Mouse (Mus musculus) thymus, adult 18-20 months (tissue): Measurements from ENCODE around the gene Borcs8.

Experiments
- DNase-seq, 2 experiments: peaks; one replicate each; pipeline ENCODE4 v3.0.0; 2022; ENCODE audit warnings: mixed read lengths in 2 of 2

The Borcs8 gene

DNA sequence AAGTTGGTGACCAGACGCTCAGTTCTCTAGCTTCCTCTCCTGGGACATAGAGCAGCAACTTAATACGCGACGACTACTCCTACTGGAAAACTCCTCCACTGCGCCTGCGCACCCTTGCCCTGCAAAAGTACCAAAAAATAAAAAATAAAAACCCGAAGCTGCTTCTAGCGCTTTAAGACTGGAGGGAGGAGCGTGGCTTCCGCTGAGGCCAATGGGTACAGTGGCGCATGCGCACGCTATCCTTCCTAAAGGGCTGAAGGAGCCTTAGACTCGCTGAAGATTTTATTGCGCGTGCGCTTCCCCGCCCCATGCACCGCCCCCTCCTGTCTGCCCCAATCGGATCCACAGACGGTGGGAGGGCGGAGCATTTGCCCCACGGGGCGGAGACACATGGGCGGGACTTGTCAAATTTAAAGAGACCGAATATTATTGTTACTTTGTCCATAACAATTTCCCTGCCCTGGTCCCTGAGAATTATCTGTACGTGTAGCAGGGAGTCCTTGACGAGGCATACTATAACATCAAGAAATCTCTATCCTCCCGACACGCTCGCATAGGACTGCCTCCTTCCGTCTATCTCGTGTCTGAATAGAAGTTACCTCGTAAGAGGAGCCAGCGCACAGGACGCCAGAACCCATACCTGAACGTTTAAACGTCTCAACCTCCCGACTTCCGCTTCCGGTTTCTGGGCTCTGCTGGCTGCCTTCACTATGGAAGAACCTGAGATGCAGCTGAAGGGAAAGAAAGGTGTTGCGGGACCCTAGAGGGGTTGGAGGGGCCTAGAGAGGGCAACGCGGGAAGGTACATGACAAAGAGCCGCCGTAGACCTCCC lies at the start of gene Borcs8, which contains the start of the genes Rfxank and Mef2b:
TSS of gene Borcs8 (plus strand) at position 474 of the 832 bp plus-strand sequence.
TSS of gene Rfxank (minus strand) at position 129 of the 832 bp plus-strand sequence.
TSS of gene Mef2b (plus strand) at position 686 of the 832 bp plus-strand sequence.
- DNase-seq: peak; percentile 99

- no peak for DNase-seq
Observed at GRCm38 (mm10) chr8:70092786-70093185, 46.5 kb upstream of the Borcs8 start.

GRCm38 (mm10) chr8:70099276-70099675 lies 40.0 kb upstream of the Borcs8 start:
- no peak for DNase-seq

DNA sequence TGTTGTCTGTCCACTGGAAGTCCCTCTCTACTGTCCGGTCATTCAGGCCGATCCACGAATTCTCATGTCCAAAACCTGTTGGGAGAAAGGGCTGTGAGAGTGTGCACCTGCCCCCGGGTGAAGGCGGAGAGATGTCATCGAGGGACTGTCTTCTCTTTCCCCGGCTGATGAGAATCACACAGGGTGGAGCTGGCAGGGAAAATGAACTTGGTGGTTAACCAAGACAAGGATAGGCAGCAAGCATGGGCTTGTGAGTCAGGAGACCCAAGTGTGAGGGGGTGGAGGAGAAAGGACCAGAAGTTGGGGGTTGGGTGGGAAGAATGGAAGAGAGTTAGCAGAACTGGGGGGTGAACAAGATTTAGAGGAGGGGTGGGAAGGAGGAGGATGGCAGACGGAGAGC lies 39.1 kb upstream of the Borcs8 start:
- no peak for DNase-seq

- peak; percentile 16 to 21 for DNase-seq
Observed at GRCm38 (mm10) chr8:70104506-70104905, 34.8 kb upstream of the Borcs8 start.

- DNase-seq: no peak
Observed at GRCm38 (mm10) chr8:70104922-70105321, 34.4 kb upstream of the Borcs8 start.

DNA sequence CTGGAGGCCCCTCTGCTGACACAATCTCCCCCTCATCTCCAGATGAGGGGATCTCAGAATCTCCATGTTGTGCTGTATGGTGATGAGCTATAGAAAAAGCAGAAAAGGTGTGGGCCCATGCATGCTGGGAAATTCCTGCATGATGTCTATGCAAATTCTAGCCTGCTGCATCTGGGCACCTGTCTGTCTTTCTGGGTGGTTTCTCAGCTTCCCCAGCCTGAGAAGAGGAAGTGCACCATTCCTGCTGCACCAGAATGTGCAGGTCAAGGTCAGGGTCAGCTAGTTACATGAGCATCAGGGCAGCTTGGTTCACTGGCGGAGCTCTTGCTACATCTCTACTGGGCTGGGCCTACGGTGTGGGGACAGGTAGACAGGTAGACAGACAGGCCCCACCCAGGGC lies 28.8 kb upstream of the Borcs8 start:
- no peak for DNase-seq

- DNase-seq: no peak
Observed at GRCm38 (mm10) chr8:70111192-70111795, 28.0 kb upstream of the Borcs8 start.

- no peak for DNase-seq
Observed at GRCm38 (mm10) chr8:70112401-70113016, 26.8 kb upstream of the Borcs8 start.

GRCm38 (mm10) chr8:70114488-70114887 lies 24.8 kb upstream of the Borcs8 start:
- DNase-seq: no peak

DNA sequence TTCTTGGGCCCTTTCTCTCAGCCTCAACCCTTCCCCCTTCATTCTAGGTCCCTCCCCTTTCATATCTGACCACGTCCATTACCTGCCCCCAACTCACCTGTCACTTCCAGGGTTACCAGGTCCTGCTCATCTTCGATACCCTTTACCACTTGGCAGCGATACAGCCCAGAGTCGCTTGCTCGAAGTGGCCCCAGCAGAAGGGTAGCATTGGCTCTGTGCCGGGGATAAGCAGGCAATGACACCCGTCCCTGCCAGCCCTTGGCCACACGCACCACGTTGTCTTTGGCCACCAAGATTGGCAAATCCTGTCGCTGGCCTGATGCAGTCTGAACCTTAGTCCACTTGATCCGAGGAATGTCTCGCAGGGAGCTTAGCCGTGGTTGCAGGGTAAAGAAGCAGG lies 24.4 kb upstream of the Borcs8 start:
- no peak for DNase-seq

DNA sequence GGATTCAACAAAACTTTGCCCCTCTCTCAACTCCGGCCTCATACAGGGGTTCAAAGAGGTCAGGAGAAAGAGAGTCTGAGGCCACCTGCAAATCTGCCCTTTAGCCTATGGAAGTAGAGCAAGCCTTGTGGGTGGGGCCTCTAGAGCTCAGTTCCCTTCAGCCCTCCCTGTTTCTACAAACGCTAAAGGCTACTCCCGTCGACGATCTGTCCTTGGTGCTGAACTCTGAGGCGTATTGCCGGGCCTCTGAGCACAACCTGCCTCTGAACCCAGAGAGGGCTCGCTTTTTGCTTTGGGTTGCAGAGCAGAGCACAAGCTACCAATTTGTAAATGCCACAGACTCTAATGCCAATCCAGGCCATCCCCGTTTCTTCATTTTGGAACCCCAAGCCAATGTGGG lies 21.7 kb upstream of the Borcs8 start:
- no peak for DNase-seq

- no peak for DNase-seq
Observed at GRCm38 (mm10) chr8:70118726-70119700, 20.3 kb upstream of the Borcs8 start.

- no peak for DNase-seq
Observed at GRCm38 (mm10) chr8:70120667-70121066, 18.6 kb upstream of the Borcs8 start, which contains the start of gene Ncan. TSS of gene Ncan (minus strand) at chr8:70120873.

- DNase-seq: no peak
Observed at GRCm38 (mm10) chr8:70122863-70123262, 16.4 kb upstream of the Borcs8 start.

DNA sequence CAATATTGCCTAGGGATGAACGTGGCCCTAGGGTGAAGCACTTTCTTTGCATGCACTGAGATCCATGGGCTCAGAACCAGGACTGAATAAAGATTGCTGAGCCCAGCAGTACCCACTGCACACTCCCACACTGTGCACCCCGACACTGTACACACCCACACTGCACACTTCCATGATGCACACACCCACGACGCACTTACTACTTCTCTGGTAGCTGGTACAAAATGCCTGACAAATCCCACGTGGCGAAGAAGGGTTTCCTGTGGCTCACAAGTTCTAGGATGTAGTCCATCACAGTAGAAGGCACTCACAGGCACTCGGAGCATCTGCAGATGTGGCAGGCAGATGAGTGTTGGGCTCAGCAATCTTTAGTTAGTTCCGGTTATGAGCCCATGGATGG lies 14.3 kb upstream of the Borcs8 start:
- DNase-seq: no peak

GRCm38 (mm10) chr8:70128435-70128834 lies 10.9 kb upstream of the Borcs8 start:
- no peak for DNase-seq

- DNase-seq: no peak
Observed at GRCm38 (mm10) chr8:70129309-70129952, 9.9 kb upstream of the Borcs8 start.

GRCm38 (mm10) chr8:70130066-70130465 lies 9.2 kb upstream of the Borcs8 start:
- no peak for DNase-seq

- peak; percentile 61 to 74 for DNase-seq
Observed at GRCm38 (mm10) chr8:70131166-70131883, 8.0 kb upstream of the Borcs8 start, which contains the start of gene Nr2c2ap. TSS of gene Nr2c2ap (plus strand) at chr8:70131333.

DNA sequence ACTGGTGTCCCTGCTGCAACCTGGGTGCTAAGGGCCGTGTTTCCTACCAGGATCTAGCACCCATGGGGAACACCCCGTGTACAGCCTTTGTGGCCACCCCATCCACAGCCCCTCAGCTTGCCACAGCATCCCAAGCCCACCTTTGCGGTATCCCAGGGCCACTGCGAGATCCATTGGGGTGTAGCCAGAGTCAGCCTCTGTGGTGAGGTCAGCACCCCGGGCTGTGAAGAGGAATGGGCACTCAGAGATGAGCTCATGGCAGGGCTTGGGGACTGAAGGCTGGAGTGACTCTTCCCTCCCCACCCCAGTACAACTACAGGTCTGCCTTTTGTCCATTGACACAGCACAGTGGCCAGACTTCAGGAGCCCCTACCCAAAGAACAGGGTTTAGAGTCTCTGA lies 5.2 kb upstream of the Borcs8 start:
- DNase-seq: no peak
